Mouse (Mus musculus) lung, postnatal 36 days (tissue): ENCODE data around the gene Snx8.

ENCODE experiments used
- DNase-seq: peaks from one replicate; pipeline ENCODE4 v3.0.0; 2022; ENCODE audit warnings: mixed read lengths

The Snx8 gene

GRCm38 (mm10) chr5:140339836-140340235 is 49.2 kb downstream of the Snx8 start:
- peak; percentile 62 for DNase-seq

GRCm38 (mm10) chr5:140338779-140339178 is 50.3 kb downstream of the Snx8 start:
- no peak for DNase-seq

- DNase-seq: peak; percentile 62
Measured at GRCm38 (mm10) chr5:140336680-140337079, 52.4 kb downstream of the Snx8 start.

GRCm38 (mm10) chr5:140333631-140334030 is 55.4 kb downstream of the Snx8 start:
- peak; percentile 32 for DNase-seq

GRCm38 (mm10) chr5:140332519-140332918 is 56.5 kb downstream of the Snx8 start:
- DNase-seq: no peak

- peak; percentile 89 for DNase-seq
Measured at GRCm38 (mm10) chr5:140331615-140332512, 57.2 kb downstream of the Snx8 start, which contains the start of gene Mrm2. Mrm2 (minus strand) TSS chr5:140331898.

- no peak for DNase-seq
Measured at GRCm38 (mm10) chr5:140324058-140324457, 65.0 kb downstream of the Snx8 start.

GRCm38 (mm10) chr5:140321756-140322575 is 67.1 kb downstream of the Snx8 start:
- peak; percentile 12 for DNase-seq

- DNase-seq: peak; percentile 97
Measured at GRCm38 (mm10) chr5:140321042-140321755, 67.9 kb downstream of the Snx8 start, which contains the start of the genes Mad1l1 and Nudt1. Mad1l1 (minus strand) TSS chr5:140321552. Nudt1 (plus strand) TSS chr5:140321656.

- DNase-seq: no peak
Measured at GRCm38 (mm10) chr5:140316716-140317115, 72.3 kb downstream of the Snx8 start.

- DNase-seq: no peak
Measured at GRCm38 (mm10) chr5:140307602-140308001, 81.5 kb downstream of the Snx8 start.

- no peak for DNase-seq
Measured at GRCm38 (mm10) chr5:140306016-140306415, 83.0 kb downstream of the Snx8 start.

GRCm38 (mm10) chr5:140298291-140298690 is 90.8 kb downstream of the Snx8 start:
- DNase-seq: no peak

- DNase-seq: peak; percentile 83
Measured at GRCm38 (mm10) chr5:140292152-140292551, 96.9 kb downstream of the Snx8 start.
